Comparison of ENCODE assay signal across 27 mouse cellular contexts in genomic region chr11:58072978-58073377, GRCm38 (mm10). TPM values are rescaled to one million over a fixed set of nuclear protein-coding genes. Genes with fewer than 3 reads are reported as not detected.
DNase-seq lines count a peak whose midpoint lies in the region; ATAC-seq and TF ChIP-seq lines count a peak whose summit lies in the region.
"Had no signal": no experiment of that assay in that cellular context is flagged by ENCODE, and none has a peak within 500 bp of the region (broad histone marks: within the 10 kb centered on the region; RNA-seq: fewer than 3 reads in every experiment).

No protein-coding gene starts in this region.

- no peaks in the 10 kb centered on the region for H3K79me3 ChIP-seq in C2C12 (ENCODE audit: low read depth)

- H3K4me3 ChIP-seq in C2C12 (ENCODE audit: insufficient read depth, poor library complexity, severe bottlenecking), result no peak overlapping the region
- H3K4me3 ChIP-seq in hindbrain, postnatal 0 days (ENCODE audit: low read length), result no peak overlapping the region
- H3K4me3 ChIP-seq: embryonic facial prominence, embryonic 13.5 days; embryonic facial prominence, embryonic 15.5 days; erythroblast, embryonic 14.5 days; forebrain, embryonic 10.5 days; forebrain, embryonic 12.5 days had no signal

- H3K4me2 ChIP-seq in hindbrain, postnatal 0 days (ENCODE audit: low read depth, low read length), result no peak overlapping the region
- H3K4me2 ChIP-seq: embryonic facial prominence, embryonic 13.5 days; embryonic facial prominence, embryonic 15.5 days; forebrain, embryonic 12.5 days had no signal

- no peak overlapping the region for H3K27ac ChIP-seq in hindbrain, postnatal 0 days
- H3K27ac ChIP-seq: embryonic facial prominence, embryonic 13.5 days; embryonic facial prominence, embryonic 15.5 days; forebrain, embryonic 10.5 days; forebrain, embryonic 12.5 days had no signal

- WGBS in hindbrain, postnatal 0 days, result 82% methylated on average over 3 of the region's 3 CpGs

- peak; percentile 32 for DNase-seq in adrenal gland, postnatal 14 days
- DNase-seq in adrenal gland, postnatal 10 days, result no peak
- no peak for DNase-seq in T-cell, adult 2 months (ENCODE audit: low spot score)
- DNase-seq in hindbrain, postnatal 0 days (ENCODE audit: low spot score), result no peak
- DNase-seq: adrenal gland, adult 8-10 months; B cell, adult 2 months; cerebellum, adult 11 months; cerebellum, adult 18-20 months; cerebellum, adult 8-10 months; cerebellum, adult 9-11 months; cerebellum, postnatal 14 days; cerebellum, postnatal 36 days; embryo, embryonic 11 days had no signal

- H3ac ChIP-seq in C2C12 (ENCODE audit: control insufficient read depth, insufficient read length, low read depth), result no peak overlapping the region

- H3K4me1 ChIP-seq in hindbrain, postnatal 0 days (ENCODE audit: insufficient read depth, low read length), result no peaks in the 10 kb centered on the region
- H3K4me1 ChIP-seq: embryonic facial prominence, embryonic 13.5 days; embryonic facial prominence, embryonic 15.5 days; forebrain, embryonic 10.5 days; forebrain, embryonic 12.5 days had no signal

- H3K36me3 ChIP-seq in C2C12 (ENCODE audit: control insufficient read depth, insufficient read depth), result no peaks in the 10 kb centered on the region
- H3K36me3 ChIP-seq in hindbrain, postnatal 0 days (ENCODE audit: insufficient read depth, low read length), result no peaks in the 10 kb centered on the region
- H3K36me3 ChIP-seq: embryonic facial prominence, embryonic 13.5 days; embryonic facial prominence, embryonic 15.5 days; forebrain, embryonic 10.5 days; forebrain, embryonic 12.5 days had no signal

- ATAC-seq in granulocyte monocyte progenitor cell, adult 5-6 weeks (replicated peaks; ENCODE audit: poor library complexity, severe bottlenecking), result 0 out of 2 replicates have a peak, but pooled peaks have one; percentile 20
- no peak for ATAC-seq in hindbrain, postnatal 0 days
- ATAC-seq: forebrain, embryonic 14.5 days; forebrain, embryonic 16.5 days; Patski had no signal

- no peak overlapping the region for H3K9ac ChIP-seq in hindbrain, postnatal 0 days (replicated peaks; ENCODE audit: low read length)
- H3K9ac ChIP-seq: embryonic facial prominence, embryonic 13.5 days; embryonic facial prominence, embryonic 15.5 days; forebrain, embryonic 12.5 days had no signal

- no peaks in the 10 kb centered on the region for H3K27me3 ChIP-seq in C2C12 (ENCODE audit: control insufficient read depth, insufficient read depth, insufficient read length)
- H3K27me3 ChIP-seq in hindbrain, postnatal 0 days (ENCODE audit: insufficient read depth, low read length), result no peaks in the 10 kb centered on the region
- H3K27me3 ChIP-seq: embryonic facial prominence, embryonic 13.5 days; embryonic facial prominence, embryonic 15.5 days; forebrain, embryonic 12.5 days; Patski had no signal

- no peaks in the 10 kb centered on the region for H3K9me3 ChIP-seq in hindbrain, postnatal 0 days (ENCODE audit: low read length)
- H3K9me3 ChIP-seq: embryonic facial prominence, embryonic 13.5 days; embryonic facial prominence, embryonic 15.5 days; forebrain, embryonic 10.5 days; forebrain, embryonic 12.5 days had no signal

- no peak for TF ChIP-seq CTCF in C2C12 (IDR thresholded peaks at IDR 0.05; ENCODE audit: control insufficient read depth, insufficient read depth, insufficient read length)
- TF ChIP-seq CTCF in hindbrain, postnatal 0 days (IDR thresholded peaks at IDR 0.05; ENCODE audit: low read depth), result no peak

- H3K79me2 ChIP-seq in C2C12 (ENCODE audit: control insufficient read depth, insufficient read depth), result no peaks in the 10 kb centered on the region

TF ChIP-seq in C2C12, 6 proteins besides CTCF, POLR2A, EP300 and RAD21:
- TF ChIP-seq MYOD1 (IDR thresholded peaks at IDR 0.05; ENCODE audit: control insufficient read depth, insufficient read length, low read depth) (no peak), MYOG (IDR thresholded peaks at IDR 0.05; ENCODE audit: control insufficient read depth, extremely low read depth, insufficient read length) (no peak), USF1 (IDR thresholded peaks at IDR 0.05; ENCODE audit: low read depth) (no peak), FOSL1 (IDR thresholded peaks at IDR 0.05; ENCODE audit: insufficient read depth, low read length, poor library complexity, severe bottlenecking) (no peak), MAX (IDR thresholded peaks at IDR 0.05) (no peak), CEBPB (IDR thresholded peaks at IDR 0.05; ENCODE audit: low read depth) (peak; percentile 9)

RNA-seq across cellular contexts. Expression of gene Gm12248, which starts 20.0 kb away (rescaled TPM):
- total RNA-seq in adrenal gland, postnatal 14 days (2021), result 0.26 and 0.30 TPM in 2 replicates
- total RNA-seq in adrenal gland, postnatal 10 days (2021), result not detected
- polyA plus RNA-seq in C2C12 (2012; fragmentation: generic; extraction: Trizol), result 0.04 TPM
- not detected in 2 replicates for total RNA-seq in granulocyte monocyte progenitor cell, adult 5-6 weeks (2014; fragmentation: Nextera tagmentation)
- 0.21 TPM in 1 of 2 replicates, not detected in the other for total RNA-seq in granulocyte monocyte progenitor cell, adult 5-6 weeks (2017)
- not detected in 2 replicates for total RNA-seq in hindbrain, postnatal 0 days (2014; rRNA removed)
- not detected in 2 replicates for polyA plus RNA-seq in hindbrain, postnatal 0 days (2015; fragmentation: Nextera tagmentation; extraction: Ambion mirVana)
- total RNA-seq: common myeloid progenitor, adult 5-6 weeks had no signal
- polyA plus RNA-seq: brain, embryonic 14.5 days; embryonic facial prominence, embryonic 11.5 days; embryonic facial prominence, embryonic 13.5 days; embryonic facial prominence, embryonic 15.5 days; erythroblast, embryonic 14.5 days; forebrain, embryonic 10.5 days; forebrain, embryonic 12.5 days; forebrain, embryonic 14.5 days; forebrain, embryonic 16.5 days; frontal cortex, adult 2 months; Patski had no signal

RNA-seq across cellular contexts. Expression of gene Cnot8, which starts 31.0 kb away (rescaled TPM):
- 45.4 and 49.8 TPM in 2 replicates for total RNA-seq in adrenal gland, postnatal 14 days (2021)
- total RNA-seq in adrenal gland, postnatal 10 days (2021), result 10 to 100 TPM; 42.9 to 49.3 TPM
- polyA plus RNA-seq in C2C12 (2012; fragmentation: generic; extraction: Trizol), result 44.6 TPM
- 79.5 and 85.5 TPM in 2 replicates for total RNA-seq in granulocyte monocyte progenitor cell, adult 5-6 weeks (2014; fragmentation: Nextera tagmentation)
- 117 and 126 TPM in 2 replicates for total RNA-seq in granulocyte monocyte progenitor cell, adult 5-6 weeks (2017)
- total RNA-seq in hindbrain, postnatal 0 days (2014; rRNA removed), result 76.4 and 83.7 TPM in 2 replicates
- polyA plus RNA-seq in hindbrain, postnatal 0 days (2015; fragmentation: Nextera tagmentation; extraction: Ambion mirVana), result 82.1 and 83.1 TPM in 2 replicates
